Mouse (Mus musculus) limb, embryonic 12.5 days (tissue): ENCODE data around the gene Ttll13. TPM values are rescaled to one million over a fixed set of nuclear protein-coding genes. Genes with fewer than 3 reads are reported as not detected.
A peak's percentile ranks its signal among the peaks of the same experiment; 100 is the strongest.

Experiments used
- ATAC-seq: fragments of 200-750 bp; cut with Nextera tagmentation; 2 replicates; pipeline ENCODE4 v1.8.0; 2017; ENCODE audit warnings: low read depth, moderate TSS enrichment; ENCODE audit not compliant: insufficient number of reproducible peaks, insufficient read depth, low FRiP score, low TSS enrichment
- H3K27ac ChIP-seq: fragments of 300-500 bp; sonication (generic); 2 replicates; pipeline ENCODE4 v1.5.1; 2016; ENCODE audit warnings: mild to moderate bottlenecking, moderate library complexity
- H3K27me3 ChIP-seq: fragments of 300-500 bp; sonication (generic); 2 replicates; pipeline ENCODE4 v1.6.1; 2016; ENCODE audit warnings: mild to moderate bottlenecking, moderate library complexity
- H3K36me3 ChIP-seq: fragments of 300-500 bp; sonication (generic); 2 replicates; pipeline ENCODE4 v1.6.1; 2016; ENCODE audit warnings: mild to moderate bottlenecking, moderate library complexity
- H3K4me1 ChIP-seq: fragments of 300-500 bp; sonication (generic); replicated peaks from 2 replicates; pipeline ENCODE4 v1.6.1; 2016
- H3K4me2 ChIP-seq: fragments of 300-500 bp; sonication (generic); 2 replicates; pipeline ENCODE4 v1.6.1; 2016; ENCODE audit warnings: mild to moderate bottlenecking, moderate library complexity
- H3K4me3 ChIP-seq: fragments of 300-500 bp; sonication (generic); replicated peaks from 2 replicates; pipeline ENCODE4 v1.5.1; 2016; ENCODE audit warnings: mild to moderate bottlenecking
- H3K9ac ChIP-seq: fragments of 300-500 bp; sonication (generic); replicated peaks from 2 replicates; pipeline ENCODE4 v1.6.1; 2016; ENCODE audit warnings: mild to moderate bottlenecking, moderate library complexity
- H3K9me3 ChIP-seq: fragments of 300-500 bp; sonication (generic); 2 replicates; pipeline ENCODE4 v1.6.1; 2016; ENCODE audit warnings: mild to moderate bottlenecking, moderate library complexity
- WGBS: fragments of 180-500 bp; shearing (Covaris S2); methylation state at CpG from one replicate; pipeline ENCODE4 v1.1.7; 2016; 5-methylcytosine and 5-hydroxymethylcytosine counted together
- polyA plus RNA-seq: library from polyadenylated mRNA; unstranded; fragments of >200 nt; fragmentation: Nextera tagmentation; extraction: Ambion mirVana; gene quantifications from 2 replicates; pipeline ENCODE4 v1.2.1, GENCODE M21; 2016

The Ttll13 gene
- polyA plus RNA-seq, 1 experiment from 2014 or later: 0.79 TPM

GRCm38 (mm10) chr7:80241661-80242060 lies 4.5 kb upstream of the Ttll13 start:
- 78% methylated on average over 4 of the region's 4 CpGs for WGBS
- H3K4me2 ChIP-seq: no peak overlapping the region

GRCm38 (mm10) chr7:80244851-80245250 lies 1.3 kb upstream of the Ttll13 start:
- no peak for ATAC-seq
- WGBS: 91% methylated on average over 4 of the region's 4 CpGs
- Histone ChIP-seq H3K9ac (no peak overlapping the region), H3K36me3 (peaks cover 19% of the 10 kb centered on the region; the same call in 1 of the 2 replicates), H3K4me2 (no peak overlapping the region), H3K4me3 (no peak overlapping the region), H3K9me3 (0 out of 2 replicates have a peak, but pooled peaks cover 4% of the 10 kb centered on the region), H3K4me1 (no peaks in the 10 kb centered on the region), H3K27me3 (no peaks in the 10 kb centered on the region), H3K27ac (no peak overlapping the region)

More at GRCm38 (mm10) chr7:80241661-80242060, 4.5 kb upstream of the Ttll13 start:
- no peak overlapping the region for H3K27ac ChIP-seq
- H3K27me3 ChIP-seq: no peaks in the 10 kb centered on the region
- peaks cover 40% of the 10 kb centered on the region for H3K36me3 ChIP-seq
- ATAC-seq: no peak
- H3K9me3 ChIP-seq: 0 out of 2 replicates have a peak, but pooled peaks cover 4% of the 10 kb centered on the region
- no peak overlapping the region for H3K4me3 ChIP-seq
- H3K9ac ChIP-seq: no peak overlapping the region
- no peaks in the 10 kb centered on the region for H3K4me1 ChIP-seq

- Histone ChIP-seq H3K4me1 (no peaks in the 10 kb centered on the region), H3K9ac (no peak overlapping the region), H3K27ac (no peak overlapping the region), H3K36me3 (no peaks in the 10 kb centered on the region), H3K9me3 (0 out of 2 replicates have a peak, but pooled peaks cover 4% of the 10 kb centered on the region), H3K4me3 (peak overlapping the region; percentile 59), H3K27me3 (no peaks in the 10 kb centered on the region), H3K4me2 (peak overlapping the region; percentile 58)
- no peak for ATAC-seq
- WGBS: 66% methylated on average over 7 of the region's 7 CpGs
These were observed 683 bp downstream of the Ttll13 start for GRCm38 (mm10) chr7:80246859-80247258.

GRCm38 (mm10) chr7:80252437-80252836 lies 6.3 kb downstream of the Ttll13 start:
- no peak overlapping the region for H3K4me2 ChIP-seq
- WGBS: 83% methylated on average over 7 of the region's 7 CpGs
- no peak overlapping the region for H3K4me3 ChIP-seq
- no peaks in the 10 kb centered on the region for H3K9me3 ChIP-seq
- H3K9ac ChIP-seq: no peak overlapping the region
- H3K36me3 ChIP-seq: no peaks in the 10 kb centered on the region
- no peaks in the 10 kb centered on the region for H3K4me1 ChIP-seq
- no peak for ATAC-seq
- H3K27ac ChIP-seq: no peak overlapping the region
- peaks cover 4% of the 10 kb centered on the region; the same call in 1 of the 2 replicates for H3K27me3 ChIP-seq

GRCm38 (mm10) chr7:80252886-80253285 lies 6.7 kb downstream of the Ttll13 start:
- H3K9ac ChIP-seq: no peak overlapping the region
- WGBS: 84% methylated on average over 11 of the region's 11 CpGs
- peaks cover 4% of the 10 kb centered on the region; the same call in 1 of the 2 replicates for H3K27me3 ChIP-seq
- H3K9me3 ChIP-seq: no peaks in the 10 kb centered on the region
- H3K4me3 ChIP-seq: no peak overlapping the region
- no peak for ATAC-seq
- no peak overlapping the region for H3K27ac ChIP-seq
- H3K4me2 ChIP-seq: no peak overlapping the region
- no peaks in the 10 kb centered on the region for H3K4me1 ChIP-seq
- H3K36me3 ChIP-seq: no peaks in the 10 kb centered on the region

- Histone ChIP-seq H3K4me3 (no peak overlapping the region), H3K27ac (no peak overlapping the region), H3K4me2 (no peak overlapping the region), H3K9me3 (no peaks in the 10 kb centered on the region), H3K9ac (no peak overlapping the region), H3K36me3 (no peaks in the 10 kb centered on the region), H3K4me1 (no peaks in the 10 kb centered on the region), H3K27me3 (peaks cover 18% of the 10 kb centered on the region)
- no peak for ATAC-seq
- 74% methylated on average over 2 of the region's 2 CpGs for WGBS
These were observed 9.8 kb downstream of the Ttll13 start for GRCm38 (mm10) chr7:80255981-80256380.

- 48% methylated on average over 2 of the region's 2 CpGs for WGBS
These were observed 11.5 kb downstream of the Ttll13 start for GRCm38 (mm10) chr7:80257706-80258105.

GRCm38 (mm10) chr7:80260625-80261371 lies 14.6 kb downstream of the Ttll13 start, which contains the start of gene Ngrn:
TSS of gene Ngrn (plus strand) at chr7:80261215.
- H3K4me2 ChIP-seq: peak within 1 kb of the TSS; percentile 80
- peak within 1 kb of the TSS; percentile 83 for H3K27ac ChIP-seq
- H3K9ac ChIP-seq: peak within 1 kb of the TSS; percentile 83
- H3K9me3 ChIP-seq: no peaks in the 10 kb centered on the region
- peaks cover 26% of the 10 kb centered on the region for H3K36me3 ChIP-seq
- H3K4me1 ChIP-seq: peaks cover 6% of the 10 kb centered on the region
- peak; percentile 74 for ATAC-seq
- 26% methylated on average over 40 of the region's 40 CpGs for WGBS
- peak within 1 kb of the TSS; percentile 87 for H3K4me3 ChIP-seq
- H3K27me3 ChIP-seq: peaks cover 18% of the 10 kb centered on the region

More at GRCm38 (mm10) chr7:80257706-80258105, 11.5 kb downstream of the Ttll13 start:
- ATAC-seq: no peak
- Histone ChIP-seq H3K4me1 (peaks cover 6% of the 10 kb centered on the region), H3K4me3 (no peak overlapping the region), H3K9me3 (no peaks in the 10 kb centered on the region), H3K9ac (no peak overlapping the region), H3K27me3 (peaks cover 18% of the 10 kb centered on the region), H3K27ac (no peak overlapping the region), H3K36me3 (no peaks in the 10 kb centered on the region), H3K4me2 (no peak overlapping the region)

- Histone ChIP-seq H3K27me3 (peaks cover 18% of the 10 kb centered on the region), H3K27ac (peak overlapping the region; percentile 83), H3K36me3 (peaks cover 33% of the 10 kb centered on the region), H3K4me1 (peaks cover 6% of the 10 kb centered on the region), H3K4me3 (peak overlapping the region; percentile 87), H3K9me3 (no peaks in the 10 kb centered on the region), H3K9ac (peak overlapping the region; percentile 83), H3K4me2 (peak overlapping the region; percentile 80)
- peak; percentile 48 for ATAC-seq
- under 1% methylated on average over 32 of the region's 32 CpGs for WGBS
These were observed 15.3 kb downstream of the Ttll13 start for GRCm38 (mm10) chr7:80261372-80261990.

- H3K27me3 ChIP-seq: no peaks in the 10 kb centered on the region
- no peak overlapping the region for H3K9ac ChIP-seq
These were observed 18.4 kb downstream of the Ttll13 start for GRCm38 (mm10) chr7:80264606-80265005.

GRCm38 (mm10) chr7:80267764-80268163 lies 21.6 kb downstream of the Ttll13 start:
- Histone ChIP-seq H3K4me2 (no peak overlapping the region), H3K27ac (no peak overlapping the region), H3K4me3 (no peak overlapping the region), H3K27me3 (no peaks in the 10 kb centered on the region), H3K36me3 (peaks cover 42% of the 10 kb centered on the region), H3K9me3 (no peaks in the 10 kb centered on the region), H3K4me1 (peaks cover 14% of the 10 kb centered on the region), H3K9ac (no peak overlapping the region)
- 86% methylated on average over 1 of the region's 1 CpGs for WGBS
- no peak for ATAC-seq

More at GRCm38 (mm10) chr7:80264606-80265005, 18.4 kb downstream of the Ttll13 start:
- 95% methylated on average over 12 of the region's 12 CpGs for WGBS
- H3K27ac ChIP-seq: no peak overlapping the region
- H3K4me1 ChIP-seq: peaks cover 10% of the 10 kb centered on the region
- no peak for ATAC-seq
- H3K4me3 ChIP-seq: no peak overlapping the region
- H3K4me2 ChIP-seq: no peak overlapping the region
- peaks cover 39% of the 10 kb centered on the region for H3K36me3 ChIP-seq
- H3K9me3 ChIP-seq: no peaks in the 10 kb centered on the region
